Mouse (Mus musculus): ENCODE data around the gene Fsd1l.

GRCm38 (mm10) chr4:53594204-53594603, 37.1 kb upstream of the Fsd1l start:
- no peak for TF ChIP-seq POLR2A (IDR thresholded peaks at IDR 0.05; ENCODE audit: extremely low read depth, insufficient read depth, low read length)
- TF ChIP-seq CTCF (IDR thresholded peaks at IDR 0.05; ENCODE audit: extremely low read depth, insufficient read depth, low read length), result peak; percentile 86
